Mouse (Mus musculus): Measurements from ENCODE around the gene Olfr222. TPM values are rescaled to one million over a fixed set of nuclear protein-coding genes. Genes with fewer than 3 reads are reported as not detected.

Olfr222 gene
- polyA plus RNA-seq, 1 experiment from 2014 or later: not detected

GRCm38 (mm10) chr11:59542442-59542841 is 33.6 kb downstream of the Olfr222 start:
- DNase-seq (ENCODE audit: low spot score): no peak

GRCm38 (mm10) chr11:59541324-59541723 is 34.7 kb downstream of the Olfr222 start, which contains the start of gene Nlrp3:
Gene Nlrp3, plus strand, starts transcription at chr11:59541568.
- no peak for DNase-seq (ENCODE audit: low spot score)

DNA sequence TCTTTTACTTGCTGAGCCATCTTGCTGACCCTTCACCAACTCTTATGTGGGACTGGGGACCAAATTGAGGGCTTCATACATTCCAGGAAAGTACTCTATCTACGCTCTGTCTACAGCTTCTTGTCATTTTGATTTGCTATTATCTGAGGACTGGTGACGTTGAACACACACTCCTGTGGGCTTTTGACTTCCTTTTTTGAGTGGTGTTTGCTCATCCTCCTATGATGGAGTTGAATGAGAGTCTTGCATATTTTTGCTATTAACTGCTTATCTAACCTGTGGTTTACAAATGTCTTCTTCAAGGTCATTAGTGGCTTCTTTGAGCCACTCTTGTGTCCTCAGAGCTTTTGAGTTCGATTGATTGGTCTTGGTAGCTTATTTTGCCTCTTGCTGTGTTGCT is 35.9 kb downstream of the Olfr222 start:
- DNase-seq (ENCODE audit: low spot score): no peak

GRCm38 (mm10) chr11:59538387-59538786 is 37.6 kb downstream of the Olfr222 start:
- DNase-seq (ENCODE audit: low spot score): no peak

- DNase-seq (ENCODE audit: low spot score): peak; percentile 29
Measured at GRCm38 (mm10) chr11:59537218-59538130, 38.6 kb downstream of the Olfr222 start.

DNA sequence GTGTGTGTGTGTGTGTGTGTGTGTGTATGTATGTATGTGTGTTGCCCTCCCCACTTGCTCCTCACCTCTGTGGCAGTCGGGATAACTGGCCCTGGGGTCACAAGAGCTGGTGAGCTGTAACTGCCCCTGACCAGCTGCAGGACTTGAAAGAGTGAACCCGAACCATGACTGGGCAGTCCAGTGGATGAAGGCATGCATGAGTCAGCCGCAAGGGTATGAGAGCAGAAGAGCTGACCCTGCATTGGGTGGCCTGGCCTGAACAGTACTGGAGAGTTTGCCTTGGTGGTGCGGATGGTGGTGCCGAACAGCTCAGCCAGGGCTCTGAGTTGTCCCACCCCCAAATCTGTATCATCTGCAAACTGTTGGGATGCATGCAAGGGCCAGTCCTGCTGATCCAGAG is 44.5 kb downstream of the Olfr222 start:
- DNase-seq (ENCODE audit: low spot score): no peak

- no peak for DNase-seq (ENCODE audit: low spot score)
Measured at GRCm38 (mm10) chr11:59530870-59531535, 45.0 kb downstream of the Olfr222 start.

GRCm38 (mm10) chr11:59530221-59530620 is 45.8 kb downstream of the Olfr222 start:
- DNase-seq (ENCODE audit: low spot score): no peak

GRCm38 (mm10) chr11:59526472-59527080 is 49.5 kb downstream of the Olfr222 start, which contains the start of gene Zkscan17:
Gene Zkscan17, minus strand, starts transcription at chr11:59526751.
- no peak for DNase-seq (ENCODE audit: low spot score)

DNA sequence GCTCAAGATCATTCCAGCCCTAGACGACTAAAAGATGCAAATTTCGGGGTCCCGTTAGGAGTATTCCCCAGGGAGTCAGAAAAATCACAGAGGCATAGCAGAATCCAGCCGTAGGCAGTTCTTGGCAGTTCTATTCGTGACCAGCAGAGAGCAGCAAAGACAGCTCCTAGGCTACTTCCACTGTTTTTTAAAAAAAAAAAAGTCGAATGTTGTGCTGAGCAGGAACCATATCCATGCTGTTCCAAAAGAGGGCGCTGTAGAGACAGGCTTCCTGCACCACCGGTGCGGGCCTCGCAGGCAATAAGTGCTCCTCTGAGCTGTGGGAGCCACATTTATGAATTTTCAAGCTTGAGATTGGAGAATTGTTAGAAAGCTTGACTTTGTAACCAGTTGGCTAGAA is 50.8 kb downstream of the Olfr222 start:
- peak; percentile 89 for DNase-seq (ENCODE audit: low spot score)

DNA sequence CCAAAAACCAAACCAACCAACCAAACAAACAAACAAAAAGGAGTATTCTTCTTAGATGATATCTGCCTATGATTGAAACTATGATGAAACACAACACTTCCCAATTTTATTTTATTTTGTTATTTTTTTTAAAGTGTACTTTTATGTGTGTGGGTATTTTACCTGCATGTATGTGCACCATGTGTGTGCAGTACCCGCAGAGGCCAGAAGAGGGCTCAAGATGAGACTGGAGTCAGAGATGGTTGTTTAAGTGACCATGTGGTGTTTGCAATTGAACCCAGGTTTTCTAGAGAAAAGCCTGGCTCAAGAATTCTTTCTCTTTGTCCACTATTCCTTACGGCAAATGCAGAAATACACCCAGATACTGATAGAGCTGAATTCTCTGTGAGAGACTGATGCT is 51.9 kb downstream of the Olfr222 start:
- DNase-seq (ENCODE audit: low spot score): no peak

Other genes with a start within 250 kb of the Olfr222 start
- gene Prss38, start 200.6 kb downstream of the Olfr222 start, polyA plus RNA-seq (2015; fragmentation: Nextera tagmentation; extraction: Ambion mirVana): not detected in 2 replicates
- gene Jmjd4, start 126.2 kb downstream of the Olfr222 start, polyA plus RNA-seq (2015; fragmentation: Nextera tagmentation; extraction: Ambion mirVana): 10.4 and 11.8 TPM in 2 replicates
- 45.1 and 49.5 TPM in 2 replicates for gene Snap47, start 125.0 kb downstream of the Olfr222 start, polyA plus RNA-seq (2015; fragmentation: Nextera tagmentation; extraction: Ambion mirVana)
- 3.3 and 3.8 TPM in 2 replicates for gene Zfp867, start 103.8 kb downstream of the Olfr222 start, polyA plus RNA-seq (2015; fragmentation: Nextera tagmentation; extraction: Ambion mirVana)
- gene Zkscan17, start 49.5 kb downstream of the Olfr222 start, polyA plus RNA-seq (2015; fragmentation: Nextera tagmentation; extraction: Ambion mirVana): 14.9 and 15.0 TPM in 2 replicates
- 0.49 TPM in 2 replicates for gene Nlrp3, start 34.7 kb downstream of the Olfr222 start, polyA plus RNA-seq (2015; fragmentation: Nextera tagmentation; extraction: Ambion mirVana)
- gene Olfr223, start 17.1 kb upstream of the Olfr222 start, polyA plus RNA-seq (2015; fragmentation: Nextera tagmentation; extraction: Ambion mirVana): not detected in 2 replicates
- 46.7 and 55.6 TPM in 2 replicates for gene Mprip, start 85.1 kb upstream of the Olfr222 start, polyA plus RNA-seq (2015; fragmentation: Nextera tagmentation; extraction: Ambion mirVana)
- gene Pld6, start 211.4 kb upstream of the Olfr222 start, polyA plus RNA-seq (2015; fragmentation: Nextera tagmentation; extraction: Ambion mirVana): 1.4 and 1.6 TPM in 2 replicates
- gene Flcn, start 233.8 kb upstream of the Olfr222 start, polyA plus RNA-seq (2015; fragmentation: Nextera tagmentation; extraction: Ambion mirVana): 31.4 and 32.2 TPM in 2 replicates

All from thymus, postnatal 0 days (tissue).